Mouse (Mus musculus): ENCODE results near the gene Azin2.

DNA sequence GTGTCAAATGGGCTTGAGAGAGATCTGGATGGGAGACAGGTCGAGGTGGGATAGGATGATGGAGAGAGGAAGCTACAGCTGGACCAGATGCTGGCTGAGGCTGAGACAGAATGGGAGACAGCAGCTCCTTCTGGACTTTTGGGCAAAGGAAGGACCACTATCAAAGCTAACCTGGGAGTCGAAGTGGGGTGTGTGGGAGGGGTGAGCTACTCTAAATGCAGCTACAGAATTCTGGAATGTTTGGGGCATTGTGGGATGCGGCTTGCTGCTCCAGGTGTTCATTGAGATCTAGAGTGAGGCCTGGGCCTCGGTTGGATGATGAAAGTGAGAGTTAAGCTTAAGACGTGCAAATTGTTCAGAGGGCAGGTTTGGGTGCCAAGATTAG, 77.5 kb downstream of the Azin2 start:
- no peak for TF ChIP-seq CTCF (IDR thresholded peaks at IDR 0.05; ENCODE audit: low read depth)
- no peak for TF ChIP-seq EP300 (IDR thresholded peaks at IDR 0.05; ENCODE audit: low read depth)
